Mouse (Mus musculus) lung, embryonic 15.5 days (tissue): Measurements from ENCODE around the gene Stx8. TPM values are rescaled to one million over a fixed set of nuclear protein-coding genes. Genes with fewer than 3 reads are reported as not detected.
A peak's percentile ranks its signal among the peaks of the same experiment; 100 is the strongest.

ENCODE experiments used
- ATAC-seq: fragments of 200-750 bp; cut with Nextera tagmentation; 2 replicates; pipeline ENCODE4 v1.8.0; 2017; ENCODE audit warnings: moderate number of reproducible peaks, borderline replicate concordance; ENCODE audit not compliant: low FRiP score, low TSS enrichment; ENCODE audit errors: extremely low read depth
- H3K27ac ChIP-seq: fragments of 300-500 bp; sonication (generic); 2 replicates; pipeline ENCODE4 v1.5.1; 2015; ENCODE audit warnings: moderate library complexity, mild to moderate bottlenecking, inconsistent platforms
- H3K27me3 ChIP-seq: fragments of 300-500 bp; sonication (generic); 2 replicates; pipeline ENCODE4 v1.6.1; 2015; ENCODE audit warnings: inconsistent platforms
- H3K36me3 ChIP-seq: fragments of 300-500 bp; sonication (generic); 2 replicates; pipeline ENCODE4 v1.6.1; 2015; ENCODE audit warnings: inconsistent platforms
- H3K4me1 ChIP-seq: fragments of 300-500 bp; sonication (generic); 2 replicates; pipeline ENCODE4 v1.6.1; 2015; ENCODE audit warnings: inconsistent platforms
- H3K4me2 ChIP-seq: fragments of 300-500 bp; sonication (generic); 2 replicates; pipeline ENCODE4 v1.6.1; 2015; ENCODE audit warnings: inconsistent platforms, mild to moderate bottlenecking, moderate library complexity
- H3K4me3 ChIP-seq: fragments of 300-500 bp; sonication (generic); 2 replicates; pipeline ENCODE4 v1.5.1; 2015; ENCODE audit warnings: mild to moderate bottlenecking, inconsistent platforms
- H3K9ac ChIP-seq: fragments of 300-500 bp; sonication (generic); 2 replicates; pipeline ENCODE4 v1.6.1; 2015; ENCODE audit warnings: inconsistent platforms
- H3K9me3 ChIP-seq: fragments of 300-500 bp; sonication (generic); 2 replicates; pipeline ENCODE4 v1.6.1; 2016; ENCODE audit warnings: inconsistent platforms
- WGBS: fragments of 180-500 bp; shearing (Covaris S2); methylation state at CpG from one replicate; pipeline ENCODE4 v1.1.7; 2015; 5-methylcytosine and 5-hydroxymethylcytosine counted together
- polyA plus RNA-seq: library from polyadenylated mRNA; unstranded; fragments of >200 nt; fragmentation: Nextera tagmentation; extraction: Ambion mirVana; gene quantifications from 2 replicates; pipeline ENCODE4 v1.2.1, GENCODE M21; 2015

Gene Stx8
- polyA plus RNA-seq, 1 experiment from 2014 or later = 52.1 TPM

DNA sequence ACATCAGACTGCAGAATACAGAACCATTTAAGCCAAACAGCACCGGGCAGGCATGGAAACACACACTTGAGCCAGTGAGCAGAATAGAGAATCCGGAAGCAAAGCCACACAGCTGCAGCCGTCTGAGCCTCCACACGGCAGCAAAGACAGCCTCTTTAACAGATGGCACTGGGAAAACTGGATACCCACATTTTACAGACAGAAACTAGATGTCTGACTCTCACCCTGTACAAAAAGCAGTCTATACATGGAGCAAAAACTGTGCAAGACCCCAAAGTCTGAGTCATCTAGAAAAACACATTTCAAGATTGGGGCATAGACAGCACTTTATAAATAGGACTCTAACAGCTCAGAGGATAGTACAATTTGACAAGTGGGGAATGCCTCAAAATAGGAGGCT is 25.2 kb downstream of the Stx8 start:
- no peak overlapping the region for H3K4me3 ChIP-seq
- H3K4me2 ChIP-seq = no peak overlapping the region
- WGBS = 81% methylated on average over 4 of the region's 4 CpGs
- no peaks in the 10 kb centered on the region for H3K9me3 ChIP-seq
- no peaks in the 10 kb centered on the region for H3K27me3 ChIP-seq
- H3K27ac ChIP-seq = no peak overlapping the region
- no peaks in the 10 kb centered on the region for H3K36me3 ChIP-seq
- ATAC-seq = no peak
- H3K4me1 ChIP-seq = no peaks in the 10 kb centered on the region
- H3K9ac ChIP-seq = no peak overlapping the region

DNA sequence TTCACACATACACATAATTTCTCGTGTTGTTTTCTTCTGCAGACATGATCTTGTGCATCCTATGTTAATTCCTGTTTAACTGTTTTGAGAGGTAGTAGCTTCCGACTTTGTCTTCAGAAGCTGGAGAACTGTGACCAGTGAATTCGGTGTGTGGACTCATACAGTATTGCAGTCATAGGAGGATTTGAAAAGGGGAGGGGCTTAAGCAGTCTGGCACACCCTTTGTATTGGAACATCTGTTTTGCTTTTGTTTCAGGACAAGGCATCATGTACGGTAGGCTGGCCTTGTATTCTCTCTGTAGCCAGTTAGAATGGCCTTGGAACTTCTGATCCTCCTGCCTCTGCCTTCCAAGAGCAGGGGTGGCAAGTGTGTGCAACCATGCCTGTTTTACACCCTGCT is 30.0 kb downstream of the Stx8 start:
- H3K4me3 ChIP-seq = no peak overlapping the region
- no peak for ATAC-seq

DNA sequence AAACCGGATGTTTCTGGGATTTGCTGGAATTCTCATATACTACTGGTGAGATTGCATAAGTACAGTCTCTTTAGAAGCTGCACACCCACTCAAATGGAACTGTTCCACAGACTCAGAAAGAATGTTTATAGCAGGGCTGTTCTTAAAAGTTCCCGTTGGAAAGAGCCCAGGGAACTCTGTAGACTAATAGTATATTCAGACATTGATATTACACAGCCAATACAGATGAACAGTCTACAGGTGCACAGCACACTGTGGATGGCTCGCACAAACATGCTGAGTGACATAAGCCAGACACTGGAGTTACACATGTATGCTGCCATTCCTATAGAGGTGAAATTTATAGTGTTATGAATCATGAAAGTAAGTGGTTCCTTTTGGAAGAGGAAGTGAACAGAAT is 32.9 kb downstream of the Stx8 start:
- Histone ChIP-seq H3K9ac (no peak overlapping the region), H3K4me1 (no peaks in the 10 kb centered on the region), H3K4me3 (no peak overlapping the region), H3K9me3 (no peaks in the 10 kb centered on the region), H3K27ac (no peak overlapping the region), H3K36me3 (no peaks in the 10 kb centered on the region), H3K4me2 (no peak overlapping the region), H3K27me3 (no peaks in the 10 kb centered on the region)
- ATAC-seq = no peak
- WGBS = 79% methylated on average over 3 of the region's 3 CpGs

More for the DNA sequence above, 30.0 kb downstream of the Stx8 start:
- no peak overlapping the region for H3K27ac ChIP-seq
- no peaks in the 10 kb centered on the region for H3K27me3 ChIP-seq
- 77% methylated on average over 4 of the region's 4 CpGs for WGBS
- no peak overlapping the region for H3K4me2 ChIP-seq
- H3K4me1 ChIP-seq = no peaks in the 10 kb centered on the region
- no peaks in the 10 kb centered on the region for H3K36me3 ChIP-seq
- no peaks in the 10 kb centered on the region for H3K9me3 ChIP-seq
- no peak overlapping the region for H3K9ac ChIP-seq

DNA sequence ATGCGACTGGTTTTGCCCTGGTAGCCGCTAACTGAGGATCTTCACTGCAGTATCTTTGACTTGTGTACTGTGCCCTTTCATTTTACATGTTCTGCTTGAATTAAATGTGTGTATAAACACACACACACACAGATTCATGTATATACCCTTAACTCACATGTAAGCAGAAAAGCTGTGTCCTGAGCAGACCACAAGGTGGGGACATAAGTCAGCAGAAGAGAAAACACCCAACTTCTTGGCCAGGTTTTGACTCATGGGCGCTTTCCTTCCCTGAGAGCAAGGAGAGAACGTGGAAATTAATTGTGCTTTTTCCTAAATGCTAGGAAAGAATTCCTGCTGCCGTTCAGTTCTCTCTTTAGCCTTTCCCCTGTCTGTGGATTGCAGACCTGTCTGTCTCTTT is 33.6 kb downstream of the Stx8 start:
- Histone ChIP-seq H3K27me3 (no peaks in the 10 kb centered on the region), H3K4me2 (no peak overlapping the region), H3K36me3 (no peaks in the 10 kb centered on the region), H3K27ac (no peak overlapping the region), H3K4me3 (no peak overlapping the region), H3K9ac (no peak overlapping the region), H3K4me1 (no peaks in the 10 kb centered on the region), H3K9me3 (no peaks in the 10 kb centered on the region)
- no peak for ATAC-seq
- WGBS = 67% methylated on average over 5 of the region's 5 CpGs

DNA sequence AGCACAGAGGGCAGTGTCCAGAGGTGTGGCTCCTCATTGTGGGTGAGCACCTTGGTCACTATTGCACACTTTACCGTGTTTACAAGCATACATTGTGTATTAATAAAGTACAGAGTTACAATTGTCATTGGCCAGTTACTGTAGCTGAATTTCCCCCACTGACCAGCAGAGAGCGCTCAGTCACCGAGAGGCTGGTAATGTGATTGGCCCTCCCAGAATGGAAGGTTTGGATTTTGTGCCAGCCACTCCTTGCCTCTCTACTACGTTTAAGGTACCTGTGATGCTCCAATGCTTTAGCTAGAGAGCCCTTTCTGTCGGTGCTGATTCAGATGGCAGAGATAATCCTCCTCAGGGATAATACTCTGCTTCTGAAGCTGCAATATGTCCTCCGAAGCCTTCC is 38.2 kb downstream of the Stx8 start:
- WGBS = 19% methylated on average over 6 of the region's 6 CpGs

DNA sequence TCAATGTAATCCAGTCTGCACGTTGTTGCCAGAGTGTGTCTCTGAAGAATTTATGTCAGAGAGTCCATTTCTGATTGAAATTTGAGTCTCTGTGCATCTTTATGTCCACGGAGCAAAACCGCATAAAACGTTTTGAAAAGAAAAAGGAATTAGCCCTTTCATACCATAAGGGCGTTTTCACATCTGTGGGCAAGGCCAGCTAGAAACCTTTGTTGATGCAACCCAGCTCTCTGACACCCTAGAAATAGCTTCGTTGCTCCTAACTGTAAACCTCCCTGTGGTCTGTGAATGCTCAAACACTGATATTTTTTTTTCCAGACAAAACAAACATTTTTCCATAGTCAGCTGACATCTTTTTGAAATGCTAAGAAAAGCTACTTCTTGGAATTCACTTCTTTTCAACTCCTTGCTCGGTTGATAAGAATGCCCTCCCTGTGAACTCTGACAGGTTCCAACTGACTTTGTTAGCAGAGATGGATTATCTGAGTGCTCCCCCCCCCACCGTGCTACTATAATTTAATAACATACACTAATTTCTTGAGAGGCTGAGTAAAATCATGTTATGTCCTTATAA is 40.3 kb downstream of the Stx8 start:
- Histone ChIP-seq H3K9ac (no peak overlapping the region), H3K4me3 (no peak overlapping the region), H3K27me3 (no peaks in the 10 kb centered on the region), H3K4me2 (no peak overlapping the region), H3K27ac (peak overlapping the region; percentile 1; the same call in 1 of the 2 replicates), H3K9me3 (no peaks in the 10 kb centered on the region), H3K4me1 (peaks cover 15% of the 10 kb centered on the region), H3K36me3 (no peaks in the 10 kb centered on the region)
- WGBS = 10% methylated on average over 8 of the region's 8 CpGs
- ATAC-seq = no peak

More for the DNA sequence above, 38.2 kb downstream of the Stx8 start:
- Histone ChIP-seq H3K9ac (no peak overlapping the region), H3K36me3 (no peaks in the 10 kb centered on the region), H3K27ac (no peak overlapping the region), H3K4me3 (no peak overlapping the region), H3K4me2 (no peak overlapping the region), H3K4me1 (peaks cover 15% of the 10 kb centered on the region), H3K27me3 (no peaks in the 10 kb centered on the region), H3K9me3 (no peaks in the 10 kb centered on the region)
- ATAC-seq = no peak; the same call in 1 of the 2 replicates

DNA sequence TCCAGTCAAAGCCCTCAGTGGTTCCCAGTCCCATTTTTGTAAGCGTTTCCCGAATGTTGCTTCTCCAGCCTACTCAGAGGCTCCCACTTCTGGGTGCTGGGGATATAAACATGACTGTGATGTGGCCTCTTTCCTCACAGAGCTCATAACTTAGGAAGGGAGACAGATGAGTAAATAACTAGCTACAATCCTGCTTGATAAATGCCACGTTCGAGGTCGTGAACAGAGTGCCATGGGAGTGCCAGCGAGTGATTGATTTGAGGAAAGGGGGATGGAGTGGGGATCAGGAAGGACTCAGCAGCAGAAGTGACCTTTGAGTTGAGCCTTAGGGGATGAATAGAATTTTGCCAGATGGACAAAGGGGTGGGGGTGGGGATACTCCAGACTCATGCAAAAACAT is 41.7 kb downstream of the Stx8 start:
- H3K4me1 ChIP-seq = peaks cover 15% of the 10 kb centered on the region
- H3K36me3 ChIP-seq = no peaks in the 10 kb centered on the region
- H3K9ac ChIP-seq = no peak overlapping the region
- H3K4me2 ChIP-seq = no peak overlapping the region
- 40% methylated on average over 6 of the region's 6 CpGs for WGBS
- H3K27ac ChIP-seq = no peak overlapping the region
- H3K27me3 ChIP-seq = no peaks in the 10 kb centered on the region
- ATAC-seq = no peak
- H3K9me3 ChIP-seq = no peaks in the 10 kb centered on the region
- no peak overlapping the region for H3K4me3 ChIP-seq

DNA sequence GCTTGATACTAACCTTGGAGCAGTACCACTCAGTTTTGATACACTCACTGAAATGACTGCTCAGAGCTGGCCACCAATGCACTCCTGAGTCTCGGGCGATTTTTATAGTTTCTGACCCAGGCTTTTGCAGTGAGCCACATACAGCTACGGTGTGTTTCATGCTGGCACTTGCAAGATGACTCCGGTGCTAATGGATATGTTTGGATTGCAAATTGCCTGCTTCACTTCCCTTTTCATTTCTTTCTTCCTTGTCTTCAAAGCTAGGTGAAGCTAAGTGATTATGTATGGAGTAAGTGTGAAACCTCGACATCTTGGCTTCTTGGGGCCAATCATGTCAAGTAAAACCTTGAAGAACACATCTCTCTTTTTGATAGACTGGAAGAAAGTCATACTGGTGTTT is 43.4 kb downstream of the Stx8 start:
- no peak for ATAC-seq
- Histone ChIP-seq H3K4me1 (peaks cover 15% of the 10 kb centered on the region), H3K4me3 (no peak overlapping the region), H3K27ac (no peak overlapping the region), H3K9ac (no peak overlapping the region), H3K36me3 (no peaks in the 10 kb centered on the region), H3K27me3 (no peaks in the 10 kb centered on the region), H3K9me3 (no peaks in the 10 kb centered on the region), H3K4me2 (no peak overlapping the region)
- WGBS = 56% methylated on average over 5 of the region's 5 CpGs

DNA sequence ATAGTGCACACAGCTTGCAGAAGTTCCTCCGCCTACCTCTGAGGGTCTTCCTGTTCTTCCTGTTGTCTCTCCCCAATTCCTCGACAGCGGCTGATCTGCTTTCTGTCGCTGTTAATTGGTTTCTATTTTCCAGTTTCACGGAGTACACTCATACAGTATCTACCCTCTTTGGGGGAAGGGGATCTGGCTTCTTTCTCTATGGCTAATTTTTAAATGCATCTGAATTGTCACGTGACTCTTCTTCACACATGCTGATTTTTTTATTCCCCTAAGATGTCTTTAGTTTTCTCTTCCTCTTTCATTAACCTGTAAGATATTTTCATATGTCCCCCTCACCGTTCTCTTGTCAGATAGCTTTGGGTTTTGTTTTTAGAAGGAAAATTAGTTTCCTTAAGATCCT is 46.2 kb downstream of the Stx8 start:
- no peak overlapping the region for H3K4me2 ChIP-seq
- WGBS = 80% methylated on average over 7 of the region's 7 CpGs
- H3K4me3 ChIP-seq = no peak overlapping the region
- H3K27me3 ChIP-seq = no peaks in the 10 kb centered on the region
- ATAC-seq = no peak
- no peaks in the 10 kb centered on the region for H3K9me3 ChIP-seq
- H3K27ac ChIP-seq = no peak overlapping the region
- no peaks in the 10 kb centered on the region for H3K4me1 ChIP-seq
- H3K9ac ChIP-seq = no peak overlapping the region
- H3K36me3 ChIP-seq = no peaks in the 10 kb centered on the region

DNA sequence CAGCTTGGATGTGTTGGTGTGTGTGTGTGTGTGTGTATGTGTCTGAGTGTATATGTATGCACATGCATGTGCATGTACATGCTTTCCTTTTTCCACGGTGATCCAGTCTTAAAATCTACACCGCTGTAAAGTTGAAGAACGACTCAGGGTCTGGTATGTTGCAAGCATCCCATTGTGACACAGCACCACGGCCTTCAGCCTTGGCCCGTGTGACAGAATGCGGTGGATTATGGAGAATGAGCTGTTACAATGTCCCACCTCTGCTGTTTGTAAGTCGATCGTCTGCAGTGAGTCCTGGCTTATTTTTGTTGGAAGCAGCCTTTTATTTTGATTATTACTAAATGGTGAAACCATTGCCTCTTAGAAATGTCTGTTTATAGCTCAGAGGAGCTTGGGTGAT is 52.2 kb downstream of the Stx8 start:
- no peak overlapping the region for H3K9ac ChIP-seq
- H3K4me1 ChIP-seq = peaks cover 18% of the 10 kb centered on the region
- H3K4me3 ChIP-seq = no peak overlapping the region
- no peaks in the 10 kb centered on the region for H3K27me3 ChIP-seq
- ATAC-seq = no peak
- WGBS = 73% methylated on average over 8 of the region's 8 CpGs
- no peak overlapping the region for H3K27ac ChIP-seq
- no peaks in the 10 kb centered on the region for H3K9me3 ChIP-seq
- H3K36me3 ChIP-seq = no peaks in the 10 kb centered on the region
- H3K4me2 ChIP-seq = no peak overlapping the region

DNA sequence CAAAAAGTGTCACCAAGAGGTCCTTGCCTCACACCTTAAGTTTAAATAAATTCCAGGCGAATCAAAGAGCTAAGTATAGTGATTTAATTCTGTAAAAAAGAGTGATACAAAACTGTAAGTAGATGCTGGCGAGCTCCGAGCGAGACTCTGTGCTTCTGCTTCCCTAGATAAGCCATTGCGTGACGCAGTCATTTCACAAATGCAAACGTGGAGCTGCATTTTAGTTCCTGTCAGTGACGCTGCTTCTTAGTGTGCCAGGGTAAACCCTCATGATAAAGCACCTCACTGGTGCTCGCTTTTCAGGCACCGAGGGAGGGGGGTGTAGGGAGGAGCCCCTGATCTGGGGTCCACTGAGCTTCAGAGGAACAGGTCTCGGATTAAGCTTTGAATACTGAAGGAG is 53.2 kb downstream of the Stx8 start:
- H3K4me3 ChIP-seq = no peak overlapping the region
- peaks cover 26% of the 10 kb centered on the region for H3K4me1 ChIP-seq
- no peaks in the 10 kb centered on the region for H3K9me3 ChIP-seq
- no peaks in the 10 kb centered on the region for H3K36me3 ChIP-seq
- no peak overlapping the region for H3K9ac ChIP-seq
- H3K4me2 ChIP-seq = no peak overlapping the region
- no peaks in the 10 kb centered on the region for H3K27me3 ChIP-seq
- no peak overlapping the region for H3K27ac ChIP-seq
- WGBS = 46% methylated on average over 11 of the region's 11 CpGs
- ATAC-seq = no peak

DNA sequence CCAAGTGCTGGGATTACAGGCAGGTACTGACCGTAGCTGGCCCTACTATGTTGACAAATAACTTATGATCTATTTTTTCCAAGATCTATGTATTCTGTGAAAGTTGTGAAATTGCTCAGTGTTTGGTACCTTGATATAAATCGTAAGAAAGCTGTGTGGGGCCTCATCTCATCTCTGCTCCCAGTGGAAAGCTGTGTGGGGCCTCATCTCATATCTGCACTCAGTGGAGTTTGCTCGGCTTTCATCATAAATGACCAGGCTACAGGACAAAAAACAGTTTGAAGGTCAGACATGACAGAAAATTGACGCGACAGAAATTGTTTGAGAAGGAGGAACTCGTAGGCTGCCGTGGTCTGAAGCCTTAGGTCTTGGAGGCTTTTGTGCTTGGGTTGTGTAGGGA is 56.0 kb downstream of the Stx8 start:
- Histone ChIP-seq H3K9ac (no peak overlapping the region), H3K27ac (no peak overlapping the region), H3K36me3 (no peaks in the 10 kb centered on the region), H3K4me3 (no peak overlapping the region), H3K4me2 (no peak overlapping the region), H3K9me3 (no peaks in the 10 kb centered on the region), H3K27me3 (no peaks in the 10 kb centered on the region), H3K4me1 (peaks cover 26% of the 10 kb centered on the region)
- WGBS = 83% methylated on average over 7 of the region's 7 CpGs
- no peak for ATAC-seq

DNA sequence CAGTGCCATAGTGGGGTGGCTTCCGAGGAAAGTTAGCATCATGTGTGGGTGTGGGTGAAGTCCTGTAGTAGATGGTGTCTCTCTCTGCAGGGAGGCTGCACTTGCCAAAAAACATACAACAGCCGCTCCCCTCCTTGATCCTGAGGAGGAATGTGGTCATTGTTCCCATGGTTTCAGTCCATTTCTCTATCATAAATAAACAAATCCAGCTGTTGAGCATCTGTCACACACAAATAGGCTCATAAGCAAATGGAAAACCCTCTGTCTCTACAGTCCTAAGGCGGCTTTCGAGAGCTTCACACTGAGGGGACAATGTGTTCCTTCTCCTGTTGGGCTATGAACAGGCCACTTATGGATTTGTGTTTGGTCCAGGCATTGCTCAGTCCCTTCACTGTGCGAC is 56.9 kb downstream of the Stx8 start:
- ATAC-seq = peak; percentile 88
- H3K36me3 ChIP-seq = no peaks in the 10 kb centered on the region
- H3K9ac ChIP-seq = no peak overlapping the region
- no peak overlapping the region for H3K4me2 ChIP-seq
- no peaks in the 10 kb centered on the region for H3K27me3 ChIP-seq
- peak overlapping the region; percentile 75 for H3K27ac ChIP-seq
- WGBS = 40% methylated on average over 5 of the region's 5 CpGs
- peaks cover 26% of the 10 kb centered on the region for H3K4me1 ChIP-seq
- H3K9me3 ChIP-seq = no peaks in the 10 kb centered on the region
- no peak overlapping the region for H3K4me3 ChIP-seq
